Mouse (Mus musculus) ovary, postnatal 10 days (tissue): ENCODE results near the gene Inhbc.

Experiments used
- DNase-seq: peaks from one replicate; pipeline ENCODE4 v3.0.0; 2022; ENCODE audit warnings: low spot score

The Inhbc gene

GRCm38 (mm10) chr10:127369834-127370820 lies at the start of gene Inhbc:
Inhbc (minus strand) TSS chr10:127370431.
- DNase-seq: no peak

DNA sequence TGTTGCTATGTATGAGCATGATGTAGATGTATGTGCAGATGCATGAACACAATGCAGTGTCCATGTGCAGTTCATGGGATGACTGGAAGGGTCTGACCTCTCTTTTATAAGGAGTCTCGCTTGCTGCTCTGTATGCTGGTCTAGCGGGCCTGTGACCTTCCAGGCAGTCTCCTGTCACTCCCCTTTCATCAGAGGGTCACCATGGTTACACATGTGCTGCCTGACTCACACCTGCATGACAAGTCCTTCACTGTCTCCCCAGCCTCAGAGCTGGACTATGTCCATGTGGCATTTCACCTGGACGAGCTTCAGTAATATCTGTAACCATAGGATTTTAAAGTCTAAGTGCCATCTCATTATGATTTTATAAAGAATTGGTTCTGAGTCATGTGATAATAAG lies 43.9 kb upstream of the Inhbc start:
- no peak for DNase-seq

DNA sequence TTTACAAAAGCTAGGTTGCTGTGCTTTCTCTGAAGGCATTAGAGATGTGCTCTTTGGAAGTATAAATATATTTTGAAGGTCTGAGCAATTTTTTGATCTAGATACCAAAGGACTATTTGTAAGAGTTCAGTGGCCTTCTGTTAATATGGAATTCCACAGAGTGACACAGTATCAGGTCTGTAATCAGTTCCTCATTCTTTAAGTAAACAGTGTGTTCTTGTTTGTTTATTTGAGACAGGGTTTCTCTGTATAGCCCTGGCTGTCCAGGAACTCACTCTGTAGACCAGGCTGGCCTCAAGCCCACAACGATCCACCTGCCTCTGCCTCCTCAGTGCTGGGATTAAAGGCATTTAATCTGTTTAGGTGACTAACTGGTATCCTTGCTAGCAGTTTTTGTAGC lies 43.4 kb upstream of the Inhbc start:
- no peak for DNase-seq

- DNase-seq: no peak
These were observed 42.5 kb upstream of the Inhbc start for GRCm38 (mm10) chr10:127412776-127413175.

DNA sequence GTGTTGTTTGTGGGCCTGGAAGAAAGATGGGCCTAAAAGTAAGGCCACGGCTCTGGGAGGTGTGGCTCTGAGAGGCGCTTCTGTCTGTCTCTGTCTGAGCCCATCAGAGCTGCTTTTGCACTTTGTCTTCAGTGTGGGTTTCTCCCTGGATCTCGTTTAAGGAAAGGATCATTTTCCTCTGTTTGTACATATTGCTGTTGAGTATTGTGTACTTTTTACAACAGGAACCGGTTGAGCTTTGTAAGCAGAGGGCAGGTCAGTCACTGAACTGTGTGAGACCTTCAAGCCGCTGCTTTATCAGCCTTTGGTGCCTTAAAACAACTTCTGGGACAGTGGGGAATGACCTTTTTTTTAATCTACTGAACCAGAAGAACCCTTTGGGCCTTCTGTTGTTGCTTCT lies 41.9 kb upstream of the Inhbc start:
- DNase-seq: no peak

GRCm38 (mm10) chr10:127407391-127407790 lies 37.2 kb upstream of the Inhbc start:
- no peak for DNase-seq

GRCm38 (mm10) chr10:127404701-127405100 lies 34.5 kb upstream of the Inhbc start:
- no peak for DNase-seq

DNA sequence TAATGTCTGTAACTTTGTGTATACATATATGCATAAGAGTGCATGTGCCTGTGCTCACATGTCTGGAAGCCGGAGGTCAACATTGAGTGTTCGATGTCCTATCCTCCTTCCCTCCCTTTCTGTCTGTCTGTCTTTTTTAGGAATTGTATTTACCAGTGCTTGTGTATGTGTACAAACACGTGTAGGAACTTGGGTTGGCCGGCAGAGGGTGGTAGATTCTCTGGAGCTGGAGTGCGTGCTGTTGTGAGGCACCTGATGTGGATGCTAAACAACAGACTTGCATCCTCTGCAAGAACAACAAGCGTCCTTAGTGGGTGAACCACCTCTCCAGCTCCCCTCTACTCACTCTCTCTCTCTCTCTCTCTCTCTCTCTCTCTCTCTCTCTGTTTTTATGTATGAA lies 21.5 kb upstream of the Inhbc start:
- no peak for DNase-seq

- DNase-seq: no peak
These were observed 11.5 kb upstream of the Inhbc start for GRCm38 (mm10) chr10:127381743-127382134.

DNA sequence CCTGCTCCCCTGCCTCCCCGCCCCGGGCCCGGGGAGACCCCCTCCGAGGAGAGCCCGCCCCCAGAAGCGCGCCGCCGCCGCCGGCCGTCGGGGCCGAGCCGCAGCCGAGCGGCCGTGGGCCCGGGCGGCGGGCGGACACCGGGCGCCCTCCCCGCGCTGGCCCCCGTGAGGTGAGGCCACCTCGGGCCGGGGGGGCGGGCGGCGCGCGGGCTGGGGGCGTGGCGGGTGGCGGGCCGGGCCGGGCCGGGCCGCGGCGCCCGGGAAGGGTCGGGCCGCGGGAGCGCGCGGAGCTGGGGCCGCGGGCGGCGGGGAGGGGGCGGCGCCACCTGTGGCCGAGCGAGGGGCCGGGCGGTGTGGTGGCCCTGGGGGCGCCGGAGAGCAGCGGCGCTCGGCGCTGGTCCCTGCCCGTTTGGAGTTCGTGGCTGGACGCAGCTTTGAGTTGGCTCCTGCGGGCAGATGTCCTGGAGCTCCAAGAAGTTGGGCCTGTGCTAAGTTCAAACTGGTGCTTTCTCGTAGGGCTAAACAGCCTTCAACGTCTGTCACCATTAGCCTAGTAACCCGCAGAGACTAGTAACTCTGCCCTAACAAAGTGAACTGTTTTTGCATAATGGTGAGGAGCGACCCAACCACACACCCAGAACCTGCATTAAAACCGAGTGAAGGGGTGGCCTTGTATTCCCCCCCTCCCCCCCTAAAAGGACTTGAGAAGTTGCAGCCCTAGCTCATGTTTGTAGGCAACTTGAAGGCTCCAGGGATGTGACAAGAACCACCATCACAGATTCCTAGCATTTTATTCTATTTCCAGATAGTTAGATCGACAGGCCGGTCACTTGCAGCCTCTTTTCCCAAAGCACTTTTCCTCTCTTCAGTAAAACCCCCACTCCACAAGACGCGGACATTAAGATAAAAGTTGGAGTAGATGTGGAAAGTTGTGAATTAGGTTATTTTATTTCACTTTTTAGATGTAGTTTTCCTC lies 10.8 kb upstream of the Inhbc start:
- DNase-seq: peak; percentile 42

DNA sequence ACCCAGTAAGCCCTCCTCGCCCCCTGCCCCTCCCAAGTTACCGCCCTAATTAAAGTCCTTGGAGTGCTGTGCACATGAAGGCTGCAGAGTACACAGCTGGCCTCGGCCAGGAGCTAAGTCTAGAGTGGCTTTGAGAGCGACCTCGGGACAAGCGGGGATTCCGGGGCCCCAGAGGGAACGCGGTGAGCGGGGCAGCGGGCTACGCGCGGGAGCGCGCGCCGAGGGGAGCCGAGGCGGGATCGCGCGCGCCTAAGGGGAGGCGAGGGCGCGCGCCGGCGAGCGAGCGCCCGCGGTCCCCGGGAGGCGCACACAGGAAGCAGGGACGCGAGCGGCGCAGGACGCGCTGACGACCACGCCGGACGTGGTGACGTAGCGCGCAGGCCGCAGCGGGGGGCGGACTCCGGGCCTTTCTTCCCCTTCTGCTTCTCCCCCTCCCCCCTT lies 10.0 kb upstream of the Inhbc start, which contains the start of gene R3hdm2:
TSS of gene R3hdm2 (plus strand) at position 77 of the 441 bp plus-strand sequence.
- DNase-seq: peak; percentile 65

DNA sequence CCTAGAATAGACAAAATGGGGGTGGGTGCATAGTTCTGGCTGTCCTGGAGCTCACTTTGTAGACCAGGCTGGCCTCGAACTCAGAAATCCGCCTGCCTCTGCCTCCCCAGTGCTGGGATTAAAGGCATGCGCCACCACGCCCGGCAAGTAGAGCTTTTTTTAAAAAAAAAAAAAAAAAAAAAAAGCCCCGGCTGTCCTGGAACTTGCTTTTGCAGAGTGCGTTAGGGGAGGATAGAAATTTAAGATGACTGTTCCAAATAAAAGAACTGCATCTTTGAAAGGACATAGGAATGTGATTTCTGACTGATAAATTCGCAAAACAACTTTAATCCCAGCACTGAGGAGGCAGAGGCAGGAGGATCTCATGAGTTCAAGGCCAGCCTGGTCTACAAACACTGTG lies 9.4 kb upstream of the Inhbc start:
- DNase-seq: no peak

DNA sequence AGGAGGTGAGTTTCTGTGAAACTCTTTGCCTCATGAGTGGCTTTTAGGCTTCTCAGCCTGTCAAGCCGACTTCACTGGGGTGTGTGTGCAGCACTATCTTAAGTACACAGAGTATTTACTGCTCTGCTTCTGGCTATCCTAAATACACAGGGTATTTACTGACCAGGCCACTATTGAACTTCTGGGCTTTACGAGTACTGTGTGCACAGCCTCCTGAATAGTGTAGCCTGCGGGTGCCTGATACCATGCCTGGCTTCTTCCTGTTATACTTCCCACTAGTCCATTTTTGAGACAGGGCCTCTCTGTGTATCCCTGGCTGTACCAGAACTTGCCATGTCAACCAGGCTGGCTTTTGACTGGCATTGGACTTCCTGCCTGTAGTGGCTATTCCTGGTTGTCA lies 7.5 kb upstream of the Inhbc start:
- DNase-seq: no peak

- DNase-seq: no peak
These were observed 792 bp upstream of the Inhbc start for GRCm38 (mm10) chr10:127371023-127371422.

GRCm38 (mm10) chr10:127368273-127368672 lies 2.0 kb downstream of the Inhbc start:
- DNase-seq: no peak

GRCm38 (mm10) chr10:127367116-127367515 lies 3.1 kb downstream of the Inhbc start:
- no peak for DNase-seq

GRCm38 (mm10) chr10:127360714-127361113 lies 9.5 kb downstream of the Inhbc start:
- no peak for DNase-seq

DNA sequence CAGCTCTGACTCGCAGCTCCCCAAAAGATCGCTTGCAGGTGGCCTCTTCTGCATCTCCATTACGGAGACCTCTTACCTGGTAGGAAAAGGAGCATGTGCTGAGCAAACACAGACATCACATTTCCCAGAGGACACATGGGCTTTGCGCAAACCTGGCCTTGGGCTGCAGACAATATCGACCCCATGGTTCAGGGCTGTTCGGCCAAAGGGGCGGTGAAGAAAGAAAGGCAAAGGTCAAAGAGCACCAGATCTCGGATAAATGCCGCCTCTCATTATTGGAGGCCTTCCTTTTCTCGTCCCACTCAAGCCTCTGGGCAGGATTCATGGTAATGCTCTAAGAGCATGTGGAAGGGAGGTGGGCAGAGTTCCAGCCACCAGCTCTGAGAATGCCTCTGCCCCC lies 14.9 kb downstream of the Inhbc start:
- DNase-seq: no peak

DNA sequence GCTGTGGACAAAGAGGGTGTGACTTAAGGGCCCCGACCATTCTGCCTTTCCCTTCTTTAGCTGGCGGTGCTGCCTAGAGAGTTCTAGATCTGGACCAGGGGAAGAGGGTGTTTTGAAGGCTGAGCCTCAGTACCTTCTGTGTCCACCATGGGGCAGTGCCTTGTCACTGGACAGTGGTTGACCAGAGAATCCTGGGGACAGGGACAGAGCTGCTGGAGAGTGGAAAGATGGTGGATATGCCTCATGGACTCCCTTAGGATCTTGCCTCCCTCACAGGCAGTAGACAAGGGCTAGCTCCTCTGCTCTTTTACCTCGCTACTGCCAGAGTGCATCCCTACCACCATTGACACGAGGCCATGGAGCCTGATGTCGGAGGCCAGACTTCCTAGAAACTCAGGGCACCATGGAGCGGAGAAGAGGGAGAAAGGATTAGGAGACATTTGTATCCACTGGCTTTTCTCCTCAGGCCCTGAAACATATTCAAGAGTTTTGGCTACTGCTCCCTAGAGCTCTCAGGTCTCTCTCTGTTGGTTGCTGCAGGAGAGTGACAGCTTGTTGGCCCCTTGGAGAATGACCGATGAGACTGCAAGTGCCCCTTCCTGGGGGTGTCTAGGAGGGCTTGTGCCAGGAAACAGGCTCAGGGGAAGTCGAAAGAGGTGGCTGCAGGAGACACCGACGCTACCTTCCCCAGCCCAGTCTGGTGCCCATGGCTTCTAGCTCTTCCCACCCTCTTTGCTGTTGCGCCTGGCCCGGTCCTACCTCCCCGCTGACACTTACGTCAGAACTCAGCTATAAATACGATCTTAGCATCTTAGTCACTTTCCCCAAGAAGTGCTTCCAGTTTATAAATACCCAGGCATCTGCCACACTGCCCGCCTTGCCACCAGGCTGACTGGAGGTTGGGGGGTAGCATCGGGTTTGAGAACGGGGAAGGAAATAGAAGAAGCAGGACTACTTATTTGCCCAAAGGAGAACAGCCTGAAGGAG lies 16.0 kb downstream of the Inhbc start, which contains the start of gene Inhbe:
TSS of gene Inhbe (minus strand) at position 503 of the 987 bp plus-strand sequence.
- DNase-seq: no peak

DNA sequence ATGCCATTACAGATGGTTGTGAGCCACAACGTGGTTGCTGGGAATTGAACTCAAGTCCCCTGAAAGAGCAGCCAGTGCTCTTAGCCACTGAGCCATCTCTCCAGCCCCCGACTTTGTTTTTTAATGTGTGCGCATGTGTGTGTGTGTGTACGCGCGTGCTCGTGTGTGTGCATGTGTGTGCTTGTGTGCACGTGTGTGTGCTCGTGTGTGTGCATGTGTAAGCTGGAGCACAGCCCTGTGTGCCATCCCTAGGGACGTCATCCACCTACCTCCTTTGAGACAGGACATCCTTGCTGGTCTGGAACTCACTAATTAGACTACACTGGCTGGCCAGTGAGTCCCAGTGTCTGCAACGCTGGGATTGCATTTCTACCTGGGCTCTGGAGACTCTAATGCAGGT lies 17.5 kb downstream of the Inhbc start:
- DNase-seq: no peak

- no peak for DNase-seq
These were observed 18.0 kb downstream of the Inhbc start for GRCm38 (mm10) chr10:127352187-127352586.
